Mouse (Mus musculus) hindbrain, postnatal 0 days (tissue): ENCODE measurements around the gene Nccrp1. TPM values are rescaled to one million over a fixed set of nuclear protein-coding genes. Genes with fewer than 3 reads are reported as not detected.

Experiments
- ATAC-seq: fragments of 200-750 bp; cut with Nextera tagmentation; 2 replicates; pipeline ENCODE4 v1.8.0; 2017; ENCODE audit warnings: mild to moderate bottlenecking, moderate TSS enrichment, moderate library complexity
- DNase-seq: peaks from one replicate; pipeline ENCODE4 v3.0.0-alpha.2; 2015; ENCODE audit warnings: low spot score
- H3K27ac ChIP-seq: fragments of 300-500 bp; sonication (generic); 2 replicates; pipeline ENCODE4 v1.5.1; 2014; ENCODE audit warnings: mild to moderate bottlenecking
- H3K27me3 ChIP-seq: fragments of 300-500 bp; sonication (generic); 2 replicates; pipeline ENCODE4 v1.6.1; 2014; ENCODE audit warnings: low read length, mixed read lengths; ENCODE audit not compliant: insufficient read depth
- H3K36me3 ChIP-seq: fragments of 300-500 bp; sonication (generic); 2 replicates; pipeline ENCODE4 v1.6.1; 2014; ENCODE audit warnings: low read length, mixed read lengths; ENCODE audit not compliant: insufficient read depth
- H3K4me1 ChIP-seq: fragments of 300-500 bp; sonication (generic); 2 replicates; pipeline ENCODE4 v1.6.1; 2014; ENCODE audit warnings: antibody characterized with exemption, low read length, mixed read lengths; ENCODE audit not compliant: insufficient read depth
- H3K4me2 ChIP-seq: fragments of 300-500 bp; sonication (generic); 2 replicates; pipeline ENCODE4 v1.6.1; 2014; ENCODE audit warnings: low read depth, mild to moderate bottlenecking, low read length, moderate library complexity, mixed read lengths
- H3K4me3 ChIP-seq: fragments of 300-500 bp; sonication (generic); 2 replicates; pipeline ENCODE4 v1.5.1; 2014; ENCODE audit warnings: low read length
- H3K9ac ChIP-seq: fragments of 300-500 bp; sonication (generic); replicated peaks from 2 replicates; pipeline ENCODE4 v1.6.1; 2014; ENCODE audit warnings: mild to moderate bottlenecking, low read length, moderate library complexity, mixed read lengths
- H3K9me3 ChIP-seq: fragments of 300-500 bp; sonication (generic); 2 replicates; pipeline ENCODE4 v1.6.1; 2016; ENCODE audit warnings: low read length, mixed read lengths
- CTCF ChIP-seq: IDR thresholded peaks from 2 replicates; pipeline ENCODE4 v1.5.1; 2016; ENCODE audit warnings: antibody characterized with exemption, control low read depth, low read depth
- WGBS: fragments of 180-500 bp; shearing (Covaris S2); extraction: QIAGEN DNeasy Blood & Tissue Kit; methylation state at CpG from one replicate; pipeline ENCODE4 v1.1.7; 2014; 5-methylcytosine and 5-hydroxymethylcytosine counted together
- polyA plus RNA-seq: library from polyadenylated mRNA; unstranded; fragments of >200 nt; fragmentation: Nextera tagmentation; extraction: Ambion mirVana; gene quantifications from 2 replicates; pipeline ENCODE4 v1.2.1, GENCODE M21; 2015
- total RNA-seq: library from RNA; depleted of rRNA; stranded (reverse); fragments of >200 nt; gene quantifications from 2 replicates; pipeline ENCODE4 v1.2.3, GENCODE M21; 2014

Nccrp1 gene
- total and polyA plus RNA-seq, 2 experiments from 2014 or later = 0.34 TPM; not detected in 1

- no peak for TF ChIP-seq CTCF
- DNase-seq (peak; percentile 61), ATAC-seq (no peak)
- Histone ChIP-seq H3K9ac (0 out of 2 replicates have a peak overlapping the region, but pooled peaks have one; percentile 13), H3K4me2 (no peak overlapping the region), H3K27ac (peak overlapping the region; percentile 56), H3K36me3 (peaks cover 11% of the 10 kb centered on the region), H3K9me3 (no peaks in the 10 kb centered on the region), H3K27me3 (no peaks in the 10 kb centered on the region), H3K4me3 (no peak overlapping the region), H3K4me1 (peaks cover 14% of the 10 kb centered on the region)
- WGBS = 51% methylated on average over 12 of the region's 12 CpGs
Observed at GRCm38 (mm10) chr7:28570291-28570981, 23.4 kb upstream of the Nccrp1 start.

GRCm38 (mm10) chr7:28568253-28568652, 21.2 kb upstream of the Nccrp1 start:
- H3K4me1 ChIP-seq = peaks cover 14% of the 10 kb centered on the region
- H3K9ac ChIP-seq = no peak overlapping the region
- no peak overlapping the region for H3K4me2 ChIP-seq
- H3K27me3 ChIP-seq = no peaks in the 10 kb centered on the region
- no peaks in the 10 kb centered on the region for H3K9me3 ChIP-seq
- ATAC-seq (no peak), DNase-seq (peak; percentile 72)
- H3K4me3 ChIP-seq = no peak overlapping the region
- peaks cover 19% of the 10 kb centered on the region for H3K36me3 ChIP-seq
- H3K27ac ChIP-seq = no peak overlapping the region
- peak; percentile 82 for TF ChIP-seq CTCF

- no peak overlapping the region for H3K9ac ChIP-seq
- H3K27me3 ChIP-seq = no peaks in the 10 kb centered on the region
- peaks cover 19% of the 10 kb centered on the region for H3K36me3 ChIP-seq
- no peak overlapping the region for H3K4me2 ChIP-seq
- 94% methylated on average over 4 of the region's 4 CpGs for WGBS
- DNase-seq = no peak
- H3K4me3 ChIP-seq = no peak overlapping the region
- TF ChIP-seq CTCF = no peak
- no peak for ATAC-seq
- no peaks in the 10 kb centered on the region for H3K9me3 ChIP-seq
- H3K27ac ChIP-seq = no peak overlapping the region
- peaks cover 14% of the 10 kb centered on the region for H3K4me1 ChIP-seq
Observed at GRCm38 (mm10) chr7:28567539-28567938, 20.5 kb upstream of the Nccrp1 start.

GRCm38 (mm10) chr7:28565407-28565806, 18.4 kb upstream of the Nccrp1 start:
- ATAC-seq (no peak), DNase-seq (no peak)
- no peak overlapping the region for H3K9ac ChIP-seq
- H3K4me1 ChIP-seq = peaks cover 6% of the 10 kb centered on the region
- no peak for TF ChIP-seq CTCF
- 56% methylated on average over 5 of the region's 5 CpGs for WGBS
- no peaks in the 10 kb centered on the region for H3K27me3 ChIP-seq
- H3K4me3 ChIP-seq = no peak overlapping the region
- H3K9me3 ChIP-seq = no peaks in the 10 kb centered on the region
- H3K4me2 ChIP-seq = no peak overlapping the region
- H3K27ac ChIP-seq = no peak overlapping the region
- peaks cover 30% of the 10 kb centered on the region for H3K36me3 ChIP-seq

- peaks cover 31% of the 10 kb centered on the region for H3K36me3 ChIP-seq
- ATAC-seq (no peak), DNase-seq (no peak)
- no peaks in the 10 kb centered on the region for H3K9me3 ChIP-seq
- no peak overlapping the region for H3K27ac ChIP-seq
- no peaks in the 10 kb centered on the region for H3K4me1 ChIP-seq
- H3K4me3 ChIP-seq = no peak overlapping the region
- no peak overlapping the region for H3K4me2 ChIP-seq
- no peak for TF ChIP-seq CTCF
- H3K9ac ChIP-seq = no peak overlapping the region
- 92% methylated on average over 13 of the region's 13 CpGs for WGBS
- H3K27me3 ChIP-seq = no peaks in the 10 kb centered on the region
Observed at GRCm38 (mm10) chr7:28562951-28563350, 15.9 kb upstream of the Nccrp1 start.

GRCm38 (mm10) chr7:28562371-28562770, 15.3 kb upstream of the Nccrp1 start:
- no peak for DNase-seq
- Histone ChIP-seq H3K4me1 (no peaks in the 10 kb centered on the region), H3K4me2 (no peak overlapping the region), H3K36me3 (peaks cover 25% of the 10 kb centered on the region), H3K4me3 (no peak overlapping the region), H3K27ac (no peak overlapping the region), H3K27me3 (no peaks in the 10 kb centered on the region), H3K9ac (no peak overlapping the region), H3K9me3 (no peaks in the 10 kb centered on the region)
- WGBS = 80% methylated on average over 13 of the region's 13 CpGs
- TF ChIP-seq CTCF = no peak
- no peak for ATAC-seq

GRCm38 (mm10) chr7:28561967-28562366, 14.9 kb upstream of the Nccrp1 start:
- Histone ChIP-seq H3K9ac (no peak overlapping the region), H3K27me3 (no peaks in the 10 kb centered on the region), H3K27ac (no peak overlapping the region), H3K4me1 (no peaks in the 10 kb centered on the region), H3K4me3 (no peak overlapping the region), H3K9me3 (no peaks in the 10 kb centered on the region), H3K4me2 (no peak overlapping the region), H3K36me3 (peaks cover 21% of the 10 kb centered on the region)
- TF ChIP-seq CTCF = no peak
- WGBS = 84% methylated on average over 11 of the region's 11 CpGs
- ATAC-seq = no peak
- DNase-seq = no peak
